Mouse (Mus musculus): ENCODE results near the gene Carmil2.

DNA sequence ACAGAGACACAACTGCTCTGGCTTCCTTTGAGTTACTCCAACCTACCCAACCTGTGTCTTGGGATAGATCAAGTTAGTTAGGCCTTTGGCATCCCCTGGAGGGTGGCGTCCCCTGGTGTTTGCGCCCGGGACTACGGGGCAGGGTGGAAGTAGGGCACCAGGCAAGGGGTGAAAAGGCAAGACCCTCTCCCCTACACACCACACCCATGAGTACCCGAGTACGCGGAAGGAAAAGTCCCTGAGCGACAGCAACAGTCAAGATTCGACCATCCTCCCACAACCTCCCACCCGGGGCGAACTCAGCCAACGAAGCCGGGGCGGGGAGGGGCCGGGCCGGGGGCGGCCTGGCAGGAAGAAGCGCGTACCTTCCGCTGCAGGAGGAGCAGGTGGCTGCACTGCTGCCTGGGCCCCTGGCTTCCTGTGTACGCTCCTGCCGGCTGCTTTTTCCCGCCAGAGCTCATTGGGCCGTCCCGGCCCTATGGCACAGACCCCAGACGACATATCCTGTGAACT lies at the start of gene Carmil2:
- TF ChIP-seq POLR2A (IDR thresholded peaks at IDR 0.05; ENCODE audit: insufficient read length, low read depth) (no peak), MAX (IDR thresholded peaks at IDR 0.05; ENCODE audit: low read depth) (no peak), POLR2AphosphoS2 (IDR thresholded peaks at IDR 0.05; ENCODE audit: insufficient read length, low read depth) (no peak), TCF3 (IDR thresholded peaks at IDR 0.05; ENCODE audit: insufficient read length, low read depth) (no peak), TCF12 (IDR thresholded peaks at IDR 0.05; ENCODE audit: insufficient read depth, poor library complexity, severe bottlenecking) (no peak)
